Mouse (Mus musculus): ENCODE measurements around the gene Plekhs1. TPM values are rescaled to one million over a fixed set of nuclear protein-coding genes. Genes with fewer than 3 reads are reported as not detected.

Gene Plekhs1
- polyA plus RNA-seq, 1 experiment from 2014 or later, result 0.31 TPM

Other genes starting within 250 kb of the Plekhs1 start
- gene Habp2, start 174.5 kb upstream of the Plekhs1 start, polyA plus RNA-seq (2014; fragmentation: Nextera tagmentation; extraction: Ambion mirVana), result 26.7 and 27.8 TPM in 2 replicates
- gene Nrap, start 71.6 kb upstream of the Plekhs1 start, polyA plus RNA-seq (2014; fragmentation: Nextera tagmentation; extraction: Ambion mirVana), result 0.26 and 0.27 TPM in 2 replicates
- 27.1 and 30.9 TPM in 2 replicates for gene Casp7, start 64.5 kb upstream of the Plekhs1 start, polyA plus RNA-seq (2014; fragmentation: Nextera tagmentation; extraction: Ambion mirVana)
- 23.9 and 26.0 TPM in 2 replicates for gene Dclre1a, start 86.6 kb downstream of the Plekhs1 start, polyA plus RNA-seq (2014; fragmentation: Nextera tagmentation; extraction: Ambion mirVana)
- 18.0 and 20.1 TPM in 2 replicates for gene Nhlrc2, start 86.6 kb downstream of the Plekhs1 start, polyA plus RNA-seq (2014; fragmentation: Nextera tagmentation; extraction: Ambion mirVana)